1 mouse cellular context compared by ENCODE assay signal in genomic region chr11:76997305-76997704, GRCm38 (mm10).
A peak's percentile ranks its signal among the peaks of the same experiment; 100 is the strongest.
TF ChIP-seq lines count a peak whose summit lies in the region.

No protein-coding gene starts in this region.

TF ChIP-seq in MEL, 35 proteins besides CTCF, POLR2A, EP300 and RAD21 (continued from another document):
- TF ChIP-seq NELFE (IDR thresholded peaks at IDR 0.05; ENCODE audit: low read depth, low read length), result 0 out of 2 replicates have a peak, but pooled peaks have one; percentile 4
